Mouse (Mus musculus): ENCODE measurements around the gene Gm20431. TPM values are rescaled to one million over a fixed set of nuclear protein-coding genes. Genes with fewer than 3 reads are reported as not detected.

The Gm20431 gene
- polyA plus RNA-seq, 1 experiment from 2014 or later: 9.4 TPM

DNA sequence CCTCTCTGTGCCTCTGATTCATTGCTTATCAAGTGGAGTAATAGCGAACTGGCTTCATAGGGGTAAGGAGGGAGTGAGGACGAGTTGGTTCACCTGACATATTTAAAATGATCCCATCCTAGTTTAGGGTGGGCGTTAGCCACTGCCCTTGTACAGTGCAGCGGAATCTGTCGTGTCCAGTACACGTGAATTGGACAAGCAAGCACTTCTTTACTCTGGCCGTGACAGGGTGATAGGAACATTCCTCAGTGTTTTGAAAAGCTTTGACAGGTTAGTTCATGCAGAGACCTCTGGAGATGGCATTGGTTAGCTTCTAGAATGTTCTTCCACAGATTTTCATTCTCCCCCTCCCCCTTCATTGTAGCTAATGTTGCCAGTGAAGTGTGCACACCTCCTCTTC, 33.7 kb upstream of the Gm20431 start:
- Histone ChIP-seq H3K27me3 (peaks cover 16% of the 10 kb centered on the region), H3K4me2 (no peak overlapping the region), H3K9me3 (no peaks in the 10 kb centered on the region), H3K36me3 (no peaks in the 10 kb centered on the region), H3K4me1 (peaks cover 23% of the 10 kb centered on the region), H3K9ac (no peak overlapping the region), H3K4me3 (no peak overlapping the region), H3K27ac (no peak overlapping the region)
- WGBS: 94% methylated on average over 7 of the region's 7 CpGs
- no peak for ATAC-seq (ENCODE audit: insufficient number of reproducible peaks, low FRiP score, low TSS enrichment, low read depth)

DNA sequence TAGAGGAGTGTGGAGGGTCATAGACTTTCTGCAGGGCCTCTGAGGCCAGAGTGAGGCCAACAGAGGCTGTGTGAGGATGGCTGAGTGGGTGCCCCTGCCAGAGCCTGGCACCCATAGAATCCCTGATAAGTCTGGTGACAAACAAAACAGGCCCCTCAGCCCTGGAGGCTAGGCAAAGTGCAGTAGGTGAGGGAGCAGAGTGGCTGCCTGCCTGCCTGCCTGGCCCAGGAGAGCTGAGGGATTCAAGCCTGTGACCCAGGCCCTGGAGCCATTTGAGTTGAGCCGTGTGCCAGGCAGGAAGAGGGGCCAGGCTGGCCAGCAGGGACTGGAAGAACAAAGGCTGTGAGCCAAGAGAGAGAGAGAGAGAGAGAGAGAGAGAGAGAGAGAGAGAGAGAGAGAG, 32.9 kb upstream of the Gm20431 start:
- Histone ChIP-seq H3K4me3 (no peak overlapping the region), H3K4me1 (peaks cover 28% of the 10 kb centered on the region), H3K36me3 (no peaks in the 10 kb centered on the region), H3K9ac (no peak overlapping the region), H3K27me3 (peaks cover 21% of the 10 kb centered on the region), H3K4me2 (no peak overlapping the region), H3K27ac (no peak overlapping the region), H3K9me3 (no peaks in the 10 kb centered on the region)
- no peak for ATAC-seq (ENCODE audit: insufficient number of reproducible peaks, low FRiP score, low TSS enrichment, low read depth)
- 57% methylated on average over 1 of the region's 1 CpGs for WGBS

DNA sequence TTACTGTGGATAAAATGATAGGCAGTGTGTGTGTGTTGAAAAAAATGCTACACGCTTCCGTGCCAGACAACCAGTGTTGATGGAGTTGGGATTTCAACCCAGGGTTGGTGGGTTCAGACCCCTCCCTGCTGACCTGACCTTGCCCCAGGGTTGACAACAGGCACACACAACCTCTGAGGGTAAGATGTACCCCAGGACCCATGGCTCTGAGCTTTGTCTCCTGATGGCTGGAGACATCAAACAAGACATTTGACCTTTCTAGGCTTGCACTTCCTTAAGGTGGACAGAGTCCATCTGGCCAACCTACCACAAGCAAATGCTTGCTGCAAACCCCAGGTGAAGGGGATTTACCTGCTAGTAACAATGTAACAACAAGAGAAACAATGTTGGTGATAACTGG, 32.2 kb upstream of the Gm20431 start:
- 86% methylated on average over 2 of the region's 2 CpGs for WGBS
- ATAC-seq (ENCODE audit: insufficient number of reproducible peaks, low FRiP score, low TSS enrichment, low read depth): no peak
- Histone ChIP-seq H3K4me3 (no peak overlapping the region), H3K9ac (no peak overlapping the region), H3K9me3 (no peaks in the 10 kb centered on the region), H3K27me3 (peaks cover 21% of the 10 kb centered on the region), H3K36me3 (no peaks in the 10 kb centered on the region), H3K27ac (no peak overlapping the region), H3K4me2 (no peak overlapping the region), H3K4me1 (peaks cover 30% of the 10 kb centered on the region)

DNA sequence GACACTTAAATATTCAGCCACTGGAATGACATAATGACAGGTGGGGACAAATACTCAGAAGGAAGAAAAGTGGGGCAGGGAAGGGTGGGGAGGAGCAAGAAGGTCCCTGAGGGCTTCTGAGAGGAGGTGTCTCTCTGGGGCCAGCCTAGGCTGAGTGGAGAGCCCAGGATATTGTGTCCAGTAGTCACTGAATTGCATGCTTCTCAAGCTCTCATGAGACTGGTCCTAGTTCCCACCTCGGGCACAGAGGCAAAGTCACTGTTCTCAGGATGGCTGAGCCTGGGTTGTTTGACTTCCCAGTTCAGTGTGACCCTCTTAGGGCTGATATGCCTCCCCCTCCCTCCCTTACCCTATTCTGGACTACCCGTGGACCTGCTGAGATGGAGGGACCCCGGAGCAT, 31.5 kb upstream of the Gm20431 start:
- Histone ChIP-seq H3K9ac (no peak overlapping the region), H3K36me3 (no peaks in the 10 kb centered on the region), H3K27me3 (peaks cover 23% of the 10 kb centered on the region), H3K27ac (no peak overlapping the region), H3K4me2 (no peak overlapping the region), H3K4me3 (no peak overlapping the region), H3K9me3 (no peaks in the 10 kb centered on the region), H3K4me1 (peaks cover 36% of the 10 kb centered on the region)
- ATAC-seq (ENCODE audit: insufficient number of reproducible peaks, low FRiP score, low TSS enrichment, low read depth): no peak
- WGBS: 56% methylated on average over 3 of the region's 3 CpGs

DNA sequence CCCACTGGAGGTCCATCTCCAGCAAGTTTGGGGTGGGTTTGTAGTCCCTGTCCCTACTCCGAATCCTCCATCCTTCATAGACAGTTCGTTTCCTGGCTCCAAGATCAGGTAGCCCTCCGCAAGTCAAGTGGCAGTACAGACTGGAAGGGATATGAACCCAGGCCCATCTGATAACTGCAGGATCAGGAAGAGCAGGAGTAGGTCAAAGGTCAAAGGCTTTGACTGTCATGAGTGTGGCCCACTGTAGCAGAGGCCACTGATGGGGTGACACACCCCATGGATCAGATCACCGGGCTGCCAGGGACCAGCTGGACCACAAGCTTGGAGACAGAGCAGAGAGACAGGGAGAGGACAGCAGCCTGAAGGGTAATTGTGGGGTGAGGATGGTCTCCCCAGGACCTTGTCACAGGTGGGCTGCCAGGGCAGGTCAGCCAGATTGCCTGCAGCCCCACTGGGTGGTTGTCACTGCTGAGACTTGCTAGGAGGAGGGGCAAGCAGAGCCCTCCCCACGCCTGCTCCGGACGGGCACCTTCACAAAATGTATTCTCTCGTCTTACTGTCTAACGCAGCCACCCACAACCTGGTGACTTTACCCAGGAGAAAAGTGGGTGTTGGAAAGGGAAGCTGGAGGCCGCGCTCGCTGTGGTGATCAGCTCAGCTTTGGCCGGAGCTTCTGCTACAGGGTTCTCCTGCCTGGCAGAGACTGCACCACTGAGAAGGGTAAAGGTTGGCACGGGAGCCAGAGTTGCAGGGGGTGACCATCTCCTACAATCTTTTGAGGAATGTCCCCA, 30.8 kb upstream of the Gm20431 start:
- peak overlapping the region; percentile 35; the same call in 1 of the 2 replicates for H3K4me2 ChIP-seq
- H3K9me3 ChIP-seq: no peaks in the 10 kb centered on the region
- 85% methylated on average over 14 of the region's 14 CpGs for WGBS
- H3K36me3 ChIP-seq: no peaks in the 10 kb centered on the region
- H3K4me1 ChIP-seq: peaks cover 41% of the 10 kb centered on the region
- peaks cover 29% of the 10 kb centered on the region for H3K27me3 ChIP-seq
- no peak overlapping the region; the same call in 1 of the 2 replicates for H3K4me3 ChIP-seq
- no peak for ATAC-seq (ENCODE audit: insufficient number of reproducible peaks, low FRiP score, low TSS enrichment, low read depth)
- H3K27ac ChIP-seq: no peak overlapping the region
- no peak overlapping the region for H3K9ac ChIP-seq

DNA sequence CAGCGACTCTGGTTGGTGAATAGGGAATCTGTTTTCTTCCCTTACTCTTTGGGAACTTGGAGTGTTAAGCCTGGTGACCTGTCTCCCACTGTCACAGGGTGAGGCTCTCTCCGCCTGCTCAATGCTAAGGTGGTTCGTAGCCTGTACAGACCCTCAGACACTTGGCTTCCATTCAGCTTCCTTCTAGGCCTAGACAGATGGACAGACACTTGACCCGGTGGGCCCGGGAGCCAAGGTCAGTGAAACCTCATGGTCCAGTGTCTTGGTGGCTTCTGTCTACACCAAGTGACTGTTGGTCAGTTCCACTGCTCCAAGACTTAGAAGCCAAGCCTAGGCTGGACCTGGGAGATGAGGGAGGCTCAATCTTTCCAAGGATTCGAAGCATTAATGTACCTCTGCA, 30.1 kb upstream of the Gm20431 start:
- Histone ChIP-seq H3K4me1 (peaks cover 40% of the 10 kb centered on the region), H3K27ac (no peak overlapping the region), H3K9ac (no peak overlapping the region), H3K9me3 (no peaks in the 10 kb centered on the region), H3K4me2 (peak overlapping the region; percentile 35), H3K27me3 (peaks cover 33% of the 10 kb centered on the region), H3K36me3 (no peaks in the 10 kb centered on the region), H3K4me3 (peak overlapping the region; percentile 82; the same call in 1 of the 2 replicates)
- WGBS: 86% methylated on average over 6 of the region's 6 CpGs
- ATAC-seq (ENCODE audit: insufficient number of reproducible peaks, low FRiP score, low TSS enrichment, low read depth): no peak

DNA sequence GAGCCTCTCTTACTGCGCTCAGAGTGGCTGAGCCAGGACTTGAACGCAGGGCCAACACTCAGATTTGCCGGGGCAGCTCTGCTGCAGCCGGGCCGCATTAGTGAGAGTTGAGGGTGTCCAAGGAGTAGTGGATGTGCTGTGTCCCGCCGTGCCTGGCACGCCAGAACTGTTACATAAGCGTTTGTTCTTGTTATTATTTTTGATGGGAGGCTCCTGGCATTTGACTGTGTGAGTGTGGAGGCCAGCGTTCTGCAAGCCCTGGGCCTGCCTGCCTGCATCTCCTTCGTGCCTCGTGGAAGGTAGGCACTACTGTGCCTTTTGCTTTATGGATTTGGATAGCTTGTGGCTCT, 29.6 kb upstream of the Gm20431 start:
- WGBS: 80% methylated on average over 12 of the region's 12 CpGs
- no peaks in the 10 kb centered on the region for H3K36me3 ChIP-seq
- peaks cover 35% of the 10 kb centered on the region for H3K27me3 ChIP-seq
- H3K4me3 ChIP-seq: peak overlapping the region; percentile 82
- no peak for ATAC-seq (ENCODE audit: insufficient number of reproducible peaks, low FRiP score, low TSS enrichment, low read depth)
- H3K27ac ChIP-seq: peak overlapping the region; percentile 33
- peak overlapping the region; percentile 35 for H3K4me2 ChIP-seq
- H3K9me3 ChIP-seq: no peaks in the 10 kb centered on the region
- H3K9ac ChIP-seq: no peak overlapping the region
- H3K4me1 ChIP-seq: peaks cover 39% of the 10 kb centered on the region

DNA sequence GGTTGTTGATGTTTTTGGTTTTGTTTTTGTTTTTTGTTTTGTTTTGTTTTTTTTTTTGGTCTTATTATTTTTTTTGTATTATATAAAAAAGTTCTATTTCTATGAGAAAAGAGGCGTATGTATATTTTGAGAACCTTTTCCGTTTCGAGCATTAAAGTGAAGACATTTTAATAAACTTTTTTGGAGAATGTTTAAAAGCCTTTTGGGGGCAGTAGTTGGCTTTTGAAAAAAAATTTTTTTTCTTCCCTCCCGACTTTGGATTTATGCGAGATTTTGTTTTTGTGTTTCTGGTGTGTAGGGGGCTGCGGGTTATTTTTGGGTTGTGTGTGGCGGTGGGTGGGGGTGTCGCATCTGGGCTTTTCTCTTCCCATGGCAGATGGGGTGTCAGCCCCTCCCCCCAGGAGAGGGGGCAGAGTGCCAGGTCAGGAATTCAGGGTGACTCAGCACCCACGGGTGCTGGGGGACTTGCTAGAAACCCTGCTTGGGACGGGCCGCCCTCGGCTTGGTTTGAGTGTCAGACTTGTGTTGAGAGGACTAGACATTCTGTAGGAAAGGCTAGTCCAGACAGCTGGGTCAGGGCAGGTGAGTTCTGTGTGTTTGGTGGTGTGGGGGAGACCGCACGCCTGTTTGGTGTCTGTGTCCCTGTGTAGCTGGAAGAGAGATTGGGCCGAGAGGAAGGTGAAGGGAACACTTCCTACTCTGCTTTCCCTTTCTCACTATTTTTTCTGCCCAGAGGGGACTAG, 29.1 kb upstream of the Gm20431 start:
- H3K9ac ChIP-seq: peak overlapping the region; percentile 62; the same call in 1 of the 2 replicates
- H3K36me3 ChIP-seq: no peaks in the 10 kb centered on the region
- peak overlapping the region; percentile 82 for H3K4me3 ChIP-seq
- peaks cover 35% of the 10 kb centered on the region for H3K27me3 ChIP-seq
- H3K9me3 ChIP-seq: no peaks in the 10 kb centered on the region
- H3K4me2 ChIP-seq: peak overlapping the region; percentile 97
- H3K27ac ChIP-seq: peak overlapping the region; percentile 33
- no peak for ATAC-seq (ENCODE audit: insufficient number of reproducible peaks, low FRiP score, low TSS enrichment, low read depth)
- H3K4me1 ChIP-seq: peaks cover 39% of the 10 kb centered on the region
- WGBS: 45% methylated on average over 15 of the region's 15 CpGs

DNA sequence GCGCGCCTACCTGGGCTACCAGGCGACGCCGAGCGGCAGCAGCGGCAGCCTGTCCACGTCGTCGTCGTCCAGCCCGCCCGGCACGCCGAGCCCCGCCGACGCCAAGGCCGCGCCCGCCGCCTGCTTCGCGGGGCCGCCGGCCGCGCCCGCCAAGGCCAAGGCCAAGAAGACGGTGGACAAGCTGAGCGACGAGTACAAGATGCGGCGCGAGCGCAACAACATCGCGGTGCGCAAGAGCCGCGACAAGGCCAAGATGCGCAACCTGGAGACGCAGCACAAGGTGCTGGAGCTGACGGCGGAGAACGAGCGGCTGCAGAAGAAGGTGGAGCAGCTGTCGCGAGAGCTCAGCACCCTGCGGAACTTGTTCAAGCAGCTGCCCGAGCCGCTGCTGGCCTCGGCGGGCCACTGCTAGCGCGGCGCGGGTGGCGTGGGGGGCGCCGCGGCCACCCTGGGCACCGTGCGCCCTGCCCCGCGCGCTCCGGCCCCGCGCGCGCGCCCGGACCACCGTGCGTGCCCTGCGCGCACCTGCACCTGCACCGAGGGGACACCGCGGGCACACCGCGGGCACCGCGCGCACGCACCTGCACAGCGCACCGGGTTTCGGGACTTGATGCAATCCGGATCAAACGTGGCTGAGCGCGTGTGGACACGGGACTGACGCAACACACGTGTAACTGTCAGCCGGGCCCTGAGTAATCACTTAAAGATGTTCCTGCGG, 28.4 kb upstream of the Gm20431 start, which contains the start of gene Tmem189:
TSS of gene Tmem189 (minus strand) at position 322 of the 718 bp plus-strand sequence.
- under 1% methylated on average over 98 of the region's 99 CpGs for WGBS

DNA sequence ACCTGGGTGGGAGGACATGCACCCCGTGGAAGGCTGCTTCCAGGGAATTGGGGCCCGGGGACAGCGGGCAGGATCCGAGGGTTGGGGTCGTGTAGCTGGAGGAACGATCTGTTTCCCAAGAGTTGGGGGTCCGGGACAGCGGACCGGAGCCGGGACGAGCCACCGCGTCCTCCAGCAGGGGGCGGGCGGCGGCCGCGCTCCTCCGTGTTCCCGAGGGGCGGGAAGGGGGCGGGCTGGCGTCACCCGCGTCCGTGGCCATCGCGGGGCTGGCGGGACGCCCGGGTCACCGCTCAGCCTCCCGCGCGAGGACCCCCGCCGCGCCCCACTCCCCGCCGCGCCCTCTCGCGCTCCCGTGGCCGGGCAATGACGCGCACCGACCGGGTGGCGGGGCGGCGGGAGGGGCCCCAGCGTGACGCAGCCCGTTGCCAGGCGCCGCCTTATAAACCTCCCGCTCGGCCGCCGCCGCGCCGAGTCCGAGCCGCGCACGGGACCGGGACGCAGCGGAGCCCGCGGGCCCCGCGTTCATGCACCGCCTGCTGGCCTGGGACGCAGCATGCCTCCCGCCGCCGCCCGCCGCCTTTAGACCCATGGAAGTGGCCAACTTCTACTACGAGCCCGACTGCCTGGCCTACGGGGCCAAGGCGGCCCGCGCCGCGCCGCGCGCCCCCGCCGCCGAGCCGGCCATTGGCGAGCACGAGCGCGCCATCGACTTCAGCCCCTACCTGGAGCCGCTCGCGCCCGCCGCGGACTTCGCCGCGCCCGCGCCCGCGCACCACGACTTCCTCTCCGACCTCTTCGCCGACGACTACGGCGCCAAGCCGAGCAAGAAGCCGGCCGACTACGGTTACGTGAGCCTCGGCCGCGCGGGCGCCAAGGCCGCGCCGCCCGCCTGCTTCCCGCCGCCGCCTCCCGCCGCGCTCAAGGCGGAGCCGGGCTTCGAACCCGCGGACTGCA, 27.5 kb upstream of the Gm20431 start, which contains the start of gene Cebpb:
TSS of gene Cebpb (plus strand) at position 418 of the 954 bp plus-strand sequence.
- Histone ChIP-seq H3K27ac (peak within 1 kb of the TSS; percentile 79), H3K36me3 (no peaks in the 10 kb centered on the region), H3K9me3 (no peaks in the 10 kb centered on the region), H3K9ac (peak within 1 kb of the TSS; percentile 62), H3K27me3 (peaks cover 35% of the 10 kb centered on the region), H3K4me1 (peaks cover 39% of the 10 kb centered on the region), H3K4me2 (peak within 1 kb of the TSS; percentile 97), H3K4me3 (peak within 1 kb of the TSS; percentile 82)
- WGBS: under 1% methylated on average over 97 of the region's 147 CpGs
- ATAC-seq (ENCODE audit: insufficient number of reproducible peaks, low FRiP score, low TSS enrichment, low read depth): peak; percentile 73

More for the DNA sequence above, 28.4 kb upstream of the Gm20431 start, which contains the start of gene Tmem189:
- peak within 1 kb of the TSS; percentile 97 for H3K4me2 ChIP-seq
- no peaks in the 10 kb centered on the region for H3K9me3 ChIP-seq
- peak within 1 kb of the TSS; percentile 82 for H3K4me3 ChIP-seq
- H3K36me3 ChIP-seq: no peaks in the 10 kb centered on the region
- peaks cover 39% of the 10 kb centered on the region for H3K4me1 ChIP-seq
- peak within 1 kb of the TSS; percentile 62 for H3K9ac ChIP-seq
- peak within 1 kb of the TSS; percentile 79 for H3K27ac ChIP-seq
- H3K27me3 ChIP-seq: peaks cover 35% of the 10 kb centered on the region
- ATAC-seq (ENCODE audit: insufficient number of reproducible peaks, low FRiP score, low TSS enrichment, low read depth): no peak

DNA sequence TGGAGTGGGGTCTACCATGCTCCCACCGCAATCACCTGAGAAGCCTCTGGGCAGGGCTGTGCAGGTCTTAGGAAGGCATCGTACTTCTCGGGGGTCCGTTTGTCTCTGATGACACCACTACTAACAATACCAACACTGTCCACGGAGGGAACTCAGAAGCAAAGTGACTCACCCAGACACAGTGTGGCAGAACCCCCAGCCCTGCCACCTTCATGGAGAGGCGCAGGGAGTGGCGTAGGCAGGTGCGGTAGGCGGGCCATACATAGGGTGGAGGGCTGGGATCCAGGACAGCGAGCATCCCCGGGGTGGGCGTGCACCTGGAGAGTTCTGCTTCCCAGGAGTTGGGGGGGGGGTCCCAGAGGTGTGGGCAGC, 26.8 kb upstream of the Gm20431 start:
- Histone ChIP-seq H3K9me3 (no peaks in the 10 kb centered on the region), H3K4me3 (peak overlapping the region; percentile 82), H3K4me1 (peaks cover 39% of the 10 kb centered on the region), H3K27me3 (peaks cover 35% of the 10 kb centered on the region), H3K4me2 (peak overlapping the region; percentile 97), H3K36me3 (no peaks in the 10 kb centered on the region), H3K27ac (no peak overlapping the region), H3K9ac (no peak overlapping the region)
- 23% methylated on average over 12 of the region's 12 CpGs for WGBS
- ATAC-seq (ENCODE audit: insufficient number of reproducible peaks, low FRiP score, low TSS enrichment, low read depth): no peak; the same call in 1 of the 2 replicates

Measured in limb, embryonic 15.5 days (tissue).